In genomic region chr11:69266253-69266652, GRCm38 (mm10) we compare ENCODE assay signal across 7 mouse cellular contexts. TPM values are rescaled to one million over a fixed set of nuclear protein-coding genes. Genes with fewer than 3 reads are reported as not detected.
DNase-seq lines count a peak whose midpoint lies in the region; ATAC-seq and TF ChIP-seq lines count a peak whose summit lies in the region.

No protein-coding gene starts in this region.

- 0 out of 4 replicates have a peak, but pooled peaks of 1 of the 2 experiments have one; percentile 1 for TF ChIP-seq CTCF in CH12.LX (conservative IDR thresholded peaks at IDR 0.05 in 1 of 2, IDR thresholded peaks at IDR 0.05 in 1 of 2; ENCODE audit: low read depth in 2 of 2, low read length in 2 of 2)
- TF ChIP-seq CTCF in midbrain, postnatal 0 days (IDR thresholded peaks at IDR 0.05) = peak; percentile 38

- TF ChIP-seq EP300 in CH12.LX (IDR thresholded peaks at IDR 0.05; ENCODE audit: low read length) = peak; percentile 76

- peak overlapping the region; percentile 89 for H3K4me2 ChIP-seq in CH12.LX (ENCODE audit: insufficient read depth, low read depth, poor library complexity, severe bottlenecking)
- H3K4me2 ChIP-seq in embryonic facial prominence, embryonic 11.5 days (ENCODE audit: low read depth, low read length) = no peak overlapping the region
- H3K4me2 ChIP-seq in heart, embryonic 14.5 days (ENCODE audit: low read length) = peak overlapping the region; percentile 55
- peak overlapping the region; percentile 33 for H3K4me2 ChIP-seq in midbrain, postnatal 0 days (ENCODE audit: low read depth, low read length, poor library complexity, severe bottlenecking)

- H3K27ac ChIP-seq in CH12.LX (ENCODE audit: insufficient read depth, low read depth) = peak overlapping the region; percentile 69
- H3K27ac ChIP-seq in embryonic facial prominence, embryonic 11.5 days (replicated peaks; ENCODE audit: low read depth, low read length) = no peak overlapping the region
- H3K27ac ChIP-seq in heart, embryonic 14.5 days (replicated peaks in 1 of 2; ENCODE audit: control insufficient read depth in 1 of 2, insufficient read depth in 1 of 2, low read depth in 2 of 2, low read length in 2 of 2) = peak overlapping the region; percentile 69 to 88
- H3K27ac ChIP-seq in midbrain, postnatal 0 days (ENCODE audit: low read depth, low read length) = peak overlapping the region; percentile 52

- TF ChIP-seq RAD21 in CH12.LX (IDR thresholded peaks at IDR 0.05; ENCODE audit: low read depth, low read length) = no peak; the same call in 1 of the 2 replicates

- H3K36me3 ChIP-seq in CH12.LX (replicated peaks in 1 of 2; ENCODE audit: control insufficient read depth in 1 of 2, insufficient read depth in 1 of 2, low read length in 1 of 2) = no peaks in the 10 kb centered on the region
- H3K36me3 ChIP-seq in embryonic facial prominence, embryonic 11.5 days (replicated peaks; ENCODE audit: control insufficient read depth, insufficient read depth, low read depth, low read length) = no peaks in the 10 kb centered on the region
- H3K36me3 ChIP-seq in heart, embryonic 14.5 days (ENCODE audit: control insufficient read depth, insufficient read depth, low read length) = no peaks in the 10 kb centered on the region
- H3K36me3 ChIP-seq in midbrain, postnatal 0 days (ENCODE audit: insufficient read depth, low read length) = no peaks in the 10 kb centered on the region

- ATAC-seq in embryonic facial prominence, embryonic 11.5 days (replicated peaks; ENCODE audit: insufficient number of reproducible peaks, low FRiP score, low TSS enrichment, low read depth) = no peak; the same call in 1 of the 2 replicates
- peak; percentile 75 for ATAC-seq in heart, embryonic 14.5 days (ENCODE audit: insufficient number of reproducible peaks, insufficient read depth, low FRiP score, low read depth)
- peak; percentile 89 for ATAC-seq in midbrain, postnatal 0 days (ENCODE audit: low FRiP score)

- in situ Hi-C loops in CH12.LX (cut with MboI; ENCODE audit: low pct_ligation_motif_present, low pct_unique_long_range_greater_than_20kb, low sequenced_read_pairs) = loop anchor here (5.0 kb wide), 2 partner anchors 101 to 131 kb away; partner anchors contain the start of genes Chd3, Cyb5d1, Naa38 and Tmem88

- WGBS in embryonic facial prominence, embryonic 11.5 days = 34% methylated on average over 10 of the region's 10 CpGs
- WGBS in heart, embryonic 14.5 days = 11% methylated on average over 10 of the region's 10 CpGs
- 6% methylated on average over 10 of the region's 10 CpGs for WGBS in midbrain, postnatal 0 days

- peak; percentile 81 for DNase-seq in A20 (ENCODE audit: low read depth, low spot score)
- DNase-seq in CH12.LX (ENCODE audit: extremely low read depth) = peak; percentile 96
- peak; percentile 46 for DNase-seq in embryonic facial prominence, embryonic 11.5 days (ENCODE audit: low spot score)
- peak; percentile 57 to 69 for DNase-seq in layer of hippocampus, postnatal 10 days (ENCODE audit: low spot score in 2 of 2)
- DNase-seq in midbrain, postnatal 0 days (ENCODE audit: low spot score) = peak; percentile 89
- DNase-seq in thymus, postnatal 25 days = peak; percentile 85

- peak overlapping the region in 2 of 3 experiments; percentile 20 to 38 for H3K4me3 ChIP-seq in CH12.LX (replicated peaks in 1 of 3; ENCODE audit: low read depth in 2 of 3, low read length in 2 of 3, poor library complexity in 1 of 3)
- H3K4me3 ChIP-seq in embryonic facial prominence, embryonic 11.5 days (ENCODE audit: low read depth, low read length) = no peak overlapping the region
- H3K4me3 ChIP-seq in heart, embryonic 14.5 days (ENCODE audit: control insufficient read depth in 1 of 2, insufficient read depth in 1 of 2, low read depth in 1 of 2, low read length in 2 of 2) = peak overlapping the region; percentile 11 to 24; a peak in 3 of 4 replicates
- peak overlapping the region; percentile 9; the same call in 1 of the 2 replicates for H3K4me3 ChIP-seq in midbrain, postnatal 0 days (ENCODE audit: low read depth, low read length)

- no peaks in the 10 kb centered on the region for H3K9me3 ChIP-seq in CH12.LX (replicated peaks; ENCODE audit: low read length)
- no peaks in the 10 kb centered on the region for H3K9me3 ChIP-seq in embryonic facial prominence, embryonic 11.5 days (replicated peaks; ENCODE audit: control insufficient read depth, low read length)
- no peaks in the 10 kb centered on the region for H3K9me3 ChIP-seq in heart, embryonic 14.5 days (ENCODE audit: control insufficient read depth, low read length)
- H3K9me3 ChIP-seq in midbrain, postnatal 0 days (ENCODE audit: low read length) = no peaks in the 10 kb centered on the region

- no peaks in the 10 kb centered on the region for H3K79me2 ChIP-seq in CH12.LX (replicated peaks; ENCODE audit: control insufficient read depth, extremely low read depth, insufficient read depth, poor library complexity, severe bottlenecking)

- H3K4me1 ChIP-seq in CH12.LX (ENCODE audit: control insufficient read depth in 1 of 2, insufficient read depth in 2 of 2) = peaks cover 4 to 54% of the 10 kb centered on the region in 2 experiments; a peak in 3 of 4 replicates
- no peaks in the 10 kb centered on the region for H3K4me1 ChIP-seq in embryonic facial prominence, embryonic 11.5 days (ENCODE audit: control insufficient read depth, insufficient read depth, low read length)
- peaks cover 2 to 4% of the 10 kb centered on the region in 2 experiments; a peak in 3 of 4 replicates for H3K4me1 ChIP-seq in heart, embryonic 14.5 days (ENCODE audit: control insufficient read depth in 2 of 2, insufficient read depth in 2 of 2, low read length in 2 of 2)
- peaks cover 3% of the 10 kb centered on the region; the same call in 1 of the 2 replicates for H3K4me1 ChIP-seq in midbrain, postnatal 0 days (ENCODE audit: insufficient read depth, low read length)

- dilution Hi-C loops in CH12.LX (cut with MboI; ENCODE audit: extremely low pct_ligation_motif_present, extremely low pct_unique_long_range_greater_than_20kb, low sequenced_read_pairs) = no loop called here

- peak overlapping the region; percentile 69 for H3K9ac ChIP-seq in CH12.LX (ENCODE audit: insufficient read depth, low read depth)
- no peak overlapping the region for H3K9ac ChIP-seq in embryonic facial prominence, embryonic 11.5 days (replicated peaks; ENCODE audit: low read length)
- H3K9ac ChIP-seq in heart, embryonic 14.5 days (ENCODE audit: low read length) = peak overlapping the region; percentile 23; the same call in 1 of the 2 replicates
- H3K9ac ChIP-seq in midbrain, postnatal 0 days (replicated peaks; ENCODE audit: low read length, poor library complexity, severe bottlenecking) = no peak overlapping the region

- H3K27me3 ChIP-seq in CH12.LX (replicated peaks) = no peaks in the 10 kb centered on the region
- H3K27me3 ChIP-seq in embryonic facial prominence, embryonic 11.5 days (ENCODE audit: control insufficient read depth, insufficient read depth, low read length) = no peaks in the 10 kb centered on the region
- 0 out of 2 replicates have a peak, but pooled peaks cover 3% of the 10 kb centered on the region for H3K27me3 ChIP-seq in heart, embryonic 14.5 days (ENCODE audit: control insufficient read depth, insufficient read depth, low read length)
- no peaks in the 10 kb centered on the region for H3K27me3 ChIP-seq in midbrain, postnatal 0 days (ENCODE audit: insufficient read depth, low read length)

- TF ChIP-seq POLR2A in CH12.LX (IDR thresholded peaks at IDR 0.05; ENCODE audit: low read depth, low read length) = peak; percentile 59

TF ChIP-seq in CH12.LX, 34 proteins besides CTCF, POLR2A, EP300 and RAD21 (continues in another document):
- peak; percentile 91; the same call in 1 of the 2 replicates for TF ChIP-seq CHD1 (IDR thresholded peaks at IDR 0.05; ENCODE audit: low read depth, low read length)

RNA-seq across cellular contexts. Expression of gene Gucy2e, which starts 29.4 kb away (rescaled TPM):
- not detected in 2 replicates for total RNA-seq in CH12.LX (2012; rRNA removed)
- total RNA-seq in CH12.LX (2014; rRNA removed) = 0.03 TPM in 1 of 2 replicates, not detected in the other
- polyA plus RNA-seq in CH12.LX (2012; ENCODE audit: insufficient read length, low read depth) = not detected in 2 replicates
- 0.06 TPM in 1 of 2 replicates, not detected in the other for polyA plus RNA-seq in embryonic facial prominence, embryonic 11.5 days (2014; fragmentation: Nextera tagmentation; extraction: Ambion mirVana)
- polyA plus RNA-seq in heart, embryonic 14.5 days (2014; fragmentation: Nextera tagmentation; extraction: Ambion mirVana) = 0.08 and 0.12 TPM in 2 replicates
- total RNA-seq in layer of hippocampus, postnatal 10 days (2021) = under 1 TPM; 0.60 to 0.94 TPM
- total RNA-seq in midbrain, postnatal 0 days (2014; rRNA removed) = 1.3 and 1.4 TPM in 2 replicates
- polyA plus RNA-seq in midbrain, postnatal 0 days (2015; fragmentation: Nextera tagmentation; extraction: Ambion mirVana) = 0.97 and 1.0 TPM in 2 replicates

RNA-seq across cellular contexts. Expression of gene Cntrob, which starts 57.3 kb away (rescaled TPM):
- 18.5 and 18.9 TPM in 2 replicates for total RNA-seq in CH12.LX (2012; rRNA removed)
- total RNA-seq in CH12.LX (2014; rRNA removed) = 16.4 and 22.0 TPM in 2 replicates
- polyA plus RNA-seq in CH12.LX (2012; ENCODE audit: insufficient read length, low read depth) = 36.6 and 41.5 TPM in 2 replicates
- polyA plus RNA-seq in embryonic facial prominence, embryonic 11.5 days (2014; fragmentation: Nextera tagmentation; extraction: Ambion mirVana) = 16.9 and 19.3 TPM in 2 replicates
- polyA plus RNA-seq in heart, embryonic 14.5 days (2014; fragmentation: Nextera tagmentation; extraction: Ambion mirVana) = 8.6 and 8.9 TPM in 2 replicates
- 10 to 100 TPM; 16.6 to 18.2 TPM for total RNA-seq in layer of hippocampus, postnatal 10 days (2021)
- 15.3 and 16.2 TPM in 2 replicates for total RNA-seq in midbrain, postnatal 0 days (2014; rRNA removed)
- 10.2 and 13.6 TPM in 2 replicates for polyA plus RNA-seq in midbrain, postnatal 0 days (2015; fragmentation: Nextera tagmentation; extraction: Ambion mirVana)

RNA-seq across cellular contexts. Expression of gene Trappc1, which starts 57.5 kb away (rescaled TPM):
- total RNA-seq in CH12.LX (2012; rRNA removed) (75.0 and 85.4 TPM in 2 replicates), CH12.LX (2014; rRNA removed) (102 TPM in 2 replicates)
- polyA plus RNA-seq in CH12.LX (2012; ENCODE audit: insufficient read length, low read depth) = 101 and 124 TPM in 2 replicates
- polyA plus RNA-seq in embryonic facial prominence, embryonic 11.5 days (2014; fragmentation: Nextera tagmentation; extraction: Ambion mirVana) = 184 and 204 TPM in 2 replicates
- 181 and 195 TPM in 2 replicates for polyA plus RNA-seq in heart, embryonic 14.5 days (2014; fragmentation: Nextera tagmentation; extraction: Ambion mirVana)
- 10 to 100 TPM; 74.5 to 83.6 TPM for total RNA-seq in layer of hippocampus, postnatal 10 days (2021)
- 128 and 205 TPM in 2 replicates for total RNA-seq in midbrain, postnatal 0 days (2014; rRNA removed)
- polyA plus RNA-seq in midbrain, postnatal 0 days (2015; fragmentation: Nextera tagmentation; extraction: Ambion mirVana) = 161 and 177 TPM in 2 replicates

RNA-seq across cellular contexts. Expression of gene Kcnab3, which starts 59.8 kb away (rescaled TPM):
- total RNA-seq in CH12.LX (2012; rRNA removed) (0.67 and 1.1 TPM in 2 replicates), CH12.LX (2014; rRNA removed) (0.31 TPM in 1 of 2 replicates, not detected in the other)
- polyA plus RNA-seq in CH12.LX (2012; ENCODE audit: insufficient read length, low read depth) = 0.38 and 0.39 TPM in 2 replicates
- 0.85 and 2.2 TPM in 2 replicates for polyA plus RNA-seq in embryonic facial prominence, embryonic 11.5 days (2014; fragmentation: Nextera tagmentation; extraction: Ambion mirVana)
- 0.62 and 0.84 TPM in 2 replicates for polyA plus RNA-seq in heart, embryonic 14.5 days (2014; fragmentation: Nextera tagmentation; extraction: Ambion mirVana)
- total RNA-seq in layer of hippocampus, postnatal 10 days (2021) = 10 to 100 TPM; 12.3 to 14.7 TPM
- total RNA-seq in midbrain, postnatal 0 days (2014; rRNA removed) = 3.2 and 7.6 TPM in 2 replicates
- polyA plus RNA-seq in midbrain, postnatal 0 days (2015; fragmentation: Nextera tagmentation; extraction: Ambion mirVana) = 5.4 and 5.6 TPM in 2 replicates

Comparison
In these comparisons a context has a peak if more than half of its experiments do, and no peak if none do; other contexts are left out.
1. DNase-seq: peak in every context shown above with its lines; median percentile 96 in CH12.LX; 89 in midbrain, postnatal 0 days; 85 in thymus, postnatal 25 days; 81 in A20; 63 in layer of hippocampus, postnatal 10 days; 46 in embryonic facial prominence, embryonic 11.5 days.
2. H3K9ac ChIP-seq: peak in CH12.LX (single experiment) and heart, embryonic 14.5 days (single experiment); none in embryonic facial prominence, embryonic 11.5 days (single experiment) and midbrain, postnatal 0 days (single experiment).